Comparison of ENCODE assay signal across 8 mouse cellular contexts in the genomic region with DNA sequence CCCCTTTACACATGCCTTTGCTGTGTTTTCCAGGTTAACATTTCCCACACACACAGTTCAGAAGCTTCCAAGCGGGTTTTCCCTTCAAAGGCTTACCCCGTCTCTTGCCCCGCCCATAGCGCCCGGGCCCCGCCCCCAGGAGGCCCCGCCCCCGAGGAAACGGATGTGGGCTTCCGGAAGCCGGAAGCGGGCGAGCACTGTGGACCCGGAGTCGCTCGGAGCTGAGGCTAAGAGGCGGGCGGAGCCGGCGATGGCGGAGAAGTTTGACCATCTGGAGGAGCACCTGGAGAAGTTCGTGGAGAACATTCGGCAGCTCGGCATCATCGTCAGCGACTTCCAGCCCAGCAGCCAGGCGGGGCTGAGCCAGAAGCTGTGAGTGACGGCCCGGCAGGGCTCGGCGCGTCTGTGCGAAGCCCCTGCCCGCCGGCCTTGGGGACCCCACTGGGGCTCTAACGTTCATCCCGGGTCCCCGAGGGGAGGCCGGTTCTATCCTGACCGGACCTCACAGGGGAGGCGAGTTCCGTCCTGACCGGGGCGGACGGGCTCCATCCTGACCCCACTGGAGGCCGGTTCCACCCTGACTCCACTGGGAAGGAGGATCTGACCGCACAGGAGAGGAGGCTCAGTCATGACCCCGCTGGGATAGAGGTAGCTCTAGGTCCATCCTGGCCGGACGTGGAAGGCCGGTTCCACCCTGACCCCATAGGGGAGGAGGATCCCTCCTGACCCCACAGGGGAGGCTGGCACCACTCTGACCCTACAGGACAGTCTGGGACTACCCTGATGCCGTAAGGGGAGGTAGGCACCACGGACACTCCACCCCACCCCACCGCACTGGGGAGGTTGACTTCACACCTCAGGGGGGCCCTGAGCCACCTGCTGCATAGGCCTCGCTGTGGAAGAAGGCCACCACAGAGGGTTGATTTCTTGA. TPM values are rescaled to one million over a fixed set of nuclear protein-coding genes. Genes with fewer than 3 reads are reported as not detected.
DNase-seq lines count a peak whose midpoint lies in the region; ATAC-seq lines count a peak whose summit lies in the region.

No protein-coding gene starts in this region.

- ATAC-seq in heart, embryonic 13.5 days (ENCODE audit: extremely low read depth, insufficient number of reproducible peaks, low FRiP score, low TSS enrichment): peak; percentile 81
- peak; percentile 92 for ATAC-seq in liver, embryonic 12.5 days
- peak; percentile 91 for ATAC-seq in stomach, embryonic 14.5 days (ENCODE audit: insufficient number of reproducible peaks, insufficient read depth, low FRiP score, low read depth)

- peaks cover 33% of the 10 kb centered on the region for H3K36me3 ChIP-seq in heart, embryonic 13.5 days
- peaks cover 34% of the 10 kb centered on the region for H3K36me3 ChIP-seq in liver, embryonic 12.5 days
- H3K36me3 ChIP-seq in stomach, embryonic 14.5 days (ENCODE audit: control insufficient read depth, insufficient read depth, low read length): peaks cover 15% of the 10 kb centered on the region; the same call in 1 of the 2 replicates

- peak; percentile 65 to 80 for DNase-seq in CD8-positive naive resting alpha-beta T cell, adult 2 months (ENCODE audit: low read depth in 2 of 2, low spot score in 2 of 2)
- DNase-seq in c-Kit-negative CD71-positive TER-119-positive erythroid progenitor cells, embryonic 14.5 days (ENCODE audit: low read depth, low spot score): peak; percentile 71
- DNase-seq in fibroblast of lung, adult 2 months (ENCODE audit: low read depth): peak; percentile 26
- DNase-seq in kidney, postnatal 10 days: peak; percentile 96
- peak; percentile 73 to 81 for DNase-seq in natural killer cell, adult 2 months (ENCODE audit: low spot score in 2 of 2)

- no peaks in the 10 kb centered on the region for H3K9me3 ChIP-seq in heart, embryonic 13.5 days
- no peaks in the 10 kb centered on the region for H3K9me3 ChIP-seq in liver, embryonic 12.5 days (replicated peaks)
- H3K9me3 ChIP-seq in stomach, embryonic 14.5 days (ENCODE audit: control insufficient read depth, low read depth, low read length): no peaks in the 10 kb centered on the region

- H3K27ac ChIP-seq in heart, embryonic 13.5 days (replicated peaks): 0 out of 2 replicates have a peak overlapping the region, but pooled peaks have one; percentile 20
- H3K27ac ChIP-seq in liver, embryonic 12.5 days: peak overlapping the region; percentile 56; the same call in 1 of the 2 replicates
- H3K27ac ChIP-seq in stomach, embryonic 14.5 days (ENCODE audit: low read length): no peak overlapping the region

- H3K4me2 ChIP-seq in heart, embryonic 13.5 days: peak overlapping the region; percentile 99
- H3K4me2 ChIP-seq in liver, embryonic 12.5 days: peak overlapping the region; percentile 87
- H3K4me2 ChIP-seq in stomach, embryonic 14.5 days (replicated peaks; ENCODE audit: low read depth, low read length): peak overlapping the region; percentile 69

- no peaks in the 10 kb centered on the region; the same call in 1 of the 2 replicates for H3K27me3 ChIP-seq in heart, embryonic 13.5 days (replicated peaks)
- H3K27me3 ChIP-seq in liver, embryonic 12.5 days (replicated peaks): no peaks in the 10 kb centered on the region
- no peaks in the 10 kb centered on the region for H3K27me3 ChIP-seq in stomach, embryonic 14.5 days (ENCODE audit: control insufficient read depth, insufficient read depth, low read length)

- under 1% methylated on average over 55 of the region's 55 CpGs for WGBS in heart, embryonic 13.5 days
- WGBS in liver, embryonic 12.5 days (ENCODE audit: insufficient replicate concordance): under 1% methylated on average over 55 of the region's 55 CpGs
- whole genome bisulfite sequencing in stomach, embryonic 14.5 days: under 1% methylated on average over 55 of the region's 55 CpGs

- H3K9ac ChIP-seq in heart, embryonic 13.5 days: peak overlapping the region; percentile 94
- H3K9ac ChIP-seq in liver, embryonic 12.5 days: peak overlapping the region; percentile 93
- H3K9ac ChIP-seq in stomach, embryonic 14.5 days (replicated peaks; ENCODE audit: low read depth, low read length): peak overlapping the region; percentile 63

- peaks cover 18% of the 10 kb centered on the region for H3K4me1 ChIP-seq in heart, embryonic 13.5 days
- peaks cover 23% of the 10 kb centered on the region for H3K4me1 ChIP-seq in liver, embryonic 12.5 days
- 0 out of 2 replicates have a peak, but pooled peaks cover 2% of the 10 kb centered on the region for H3K4me1 ChIP-seq in stomach, embryonic 14.5 days (ENCODE audit: control insufficient read depth, insufficient read depth, low read length)

- peak overlapping the region; percentile 99 for H3K4me3 ChIP-seq in heart, embryonic 13.5 days
- H3K4me3 ChIP-seq in liver, embryonic 12.5 days: peak overlapping the region; percentile 95
- peak overlapping the region; percentile 80 for H3K4me3 ChIP-seq in stomach, embryonic 14.5 days (ENCODE audit: low read depth, low read length)

RNA-seq across cellular contexts. Expression of a gene that starts 7.8 kb away (rescaled TPM):
- 93.2 and 101 TPM in 2 replicates for polyA plus RNA-seq in heart, embryonic 13.5 days (2015; fragmentation: Nextera tagmentation; extraction: Ambion mirVana)
- polyA plus RNA-seq in liver, embryonic 12.5 days (2016; fragmentation: Nextera tagmentation; extraction: Ambion mirVana): 70.5 and 72.1 TPM in 2 replicates
- polyA plus RNA-seq in stomach, embryonic 14.5 days (2014; fragmentation: Nextera tagmentation; extraction: Ambion mirVana): 134 and 136 TPM in 2 replicates

Comparison
In these comparisons a context has a peak if more than half of its experiments do, and no peak if none do; other contexts are left out.
1. DNase-seq: peak in every context shown above with its lines; median percentile 96 in kidney, postnatal 10 days; 77 in natural killer cell, adult 2 months; 72 in CD8-positive naive resting alpha-beta T cell, adult 2 months; 71 in c-Kit-negative CD71-positive TER-119-positive erythroid progenitor cells, embryonic 14.5 days; 26 in fibroblast of lung, adult 2 months.